Mouse (Mus musculus) cerebellum, postnatal 14 days (tissue): Measurements from ENCODE around the gene Megf8.
"Not testable (repeated sequence)": the region's sequence is repeated elsewhere in the genome, so short reads cannot be mapped to it uniquely, and the experiment has no call there.

ENCODE experiments used
- DNase-seq, 2 experiments: peaks; one replicate each; pipeline ENCODE4 v3.0.0; 2021; ENCODE audit warnings: mixed read lengths in 2 of 2

The Megf8 gene

DNA sequence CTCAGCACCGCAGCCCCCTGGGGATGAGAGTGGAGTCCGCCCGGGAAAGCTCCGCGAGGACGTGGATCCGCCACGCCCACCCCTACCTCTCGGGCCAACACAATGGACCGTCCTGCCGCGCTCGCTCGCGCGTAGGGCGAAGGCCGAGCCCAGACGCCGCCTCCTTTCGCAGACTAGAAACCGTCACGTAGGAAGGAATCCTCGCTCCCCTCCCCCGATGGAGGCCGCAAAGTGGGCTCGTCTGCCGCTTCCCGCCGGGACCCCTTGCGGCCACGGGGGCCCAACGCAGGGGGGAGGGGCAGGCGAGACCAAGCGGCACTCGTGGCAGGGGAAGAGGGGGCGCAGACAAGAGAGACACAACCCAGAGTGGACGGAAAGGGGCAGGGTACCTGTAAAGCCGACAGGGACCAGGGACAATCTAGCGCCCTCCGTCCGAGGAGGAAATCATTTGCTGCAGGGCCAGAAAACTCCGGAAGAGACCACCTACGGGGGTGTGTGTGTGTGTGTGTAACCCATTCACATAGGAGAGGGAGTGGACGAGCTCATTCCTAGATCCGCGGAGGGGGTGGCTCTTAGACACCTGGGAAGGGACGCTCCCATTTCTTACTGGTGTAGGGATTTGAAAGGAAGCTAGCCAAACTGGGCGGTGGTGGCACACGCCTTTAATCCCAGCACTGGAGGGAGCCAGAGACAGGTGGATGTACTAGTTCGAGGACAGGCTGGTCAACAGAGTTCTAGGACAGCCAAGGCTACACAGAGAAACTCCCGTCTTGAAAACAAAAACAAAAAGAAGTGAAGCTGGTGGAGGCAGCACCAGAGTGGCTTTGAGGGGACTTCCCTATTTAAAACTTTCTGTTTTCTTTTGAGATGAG is 19.3 kb upstream of the Megf8 start, which contains the start of gene Pafah1b3:
TSS of gene Pafah1b3 (minus strand) at position 533 of the 872 bp plus-strand sequence.
- peak; percentile 92 to 94 for DNase-seq

DNA sequence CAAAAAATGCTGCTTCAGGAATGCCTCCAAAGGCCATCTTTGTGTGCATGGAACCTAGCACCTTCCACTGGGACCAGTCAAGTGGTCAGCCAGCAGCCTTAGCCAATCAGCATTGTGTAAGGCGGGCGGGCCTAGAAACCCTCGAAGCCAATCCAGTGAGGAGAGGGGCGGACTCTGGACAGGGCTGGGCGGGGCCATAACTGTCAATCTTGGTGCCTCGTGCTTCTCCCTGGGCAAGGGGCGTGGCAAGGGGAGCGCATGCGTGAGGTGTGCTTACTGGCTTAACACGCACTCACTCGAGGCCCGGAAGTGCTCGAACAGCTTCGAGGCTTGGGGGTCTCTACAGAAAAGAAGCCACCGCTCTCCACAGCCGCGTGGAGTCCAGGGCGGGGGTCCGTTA is 15.9 kb upstream of the Megf8 start, which contains the start of gene Prr19:
TSS of gene Prr19 (plus strand) at position 349 of the 400 bp plus-strand sequence.
- peak; percentile 26 to 67 for DNase-seq

GRCm38 (mm10) chr7:25303003-25303684 is 13.8 kb upstream of the Megf8 start:
- DNase-seq = no peak

GRCm38 (mm10) chr7:25303685-25304006 is 13.3 kb upstream of the Megf8 start:
- DNase-seq = no peak

- DNase-seq = no peak
These were observed 11.5 kb upstream of the Megf8 start for GRCm38 (mm10) chr7:25305481-25305880.

DNA sequence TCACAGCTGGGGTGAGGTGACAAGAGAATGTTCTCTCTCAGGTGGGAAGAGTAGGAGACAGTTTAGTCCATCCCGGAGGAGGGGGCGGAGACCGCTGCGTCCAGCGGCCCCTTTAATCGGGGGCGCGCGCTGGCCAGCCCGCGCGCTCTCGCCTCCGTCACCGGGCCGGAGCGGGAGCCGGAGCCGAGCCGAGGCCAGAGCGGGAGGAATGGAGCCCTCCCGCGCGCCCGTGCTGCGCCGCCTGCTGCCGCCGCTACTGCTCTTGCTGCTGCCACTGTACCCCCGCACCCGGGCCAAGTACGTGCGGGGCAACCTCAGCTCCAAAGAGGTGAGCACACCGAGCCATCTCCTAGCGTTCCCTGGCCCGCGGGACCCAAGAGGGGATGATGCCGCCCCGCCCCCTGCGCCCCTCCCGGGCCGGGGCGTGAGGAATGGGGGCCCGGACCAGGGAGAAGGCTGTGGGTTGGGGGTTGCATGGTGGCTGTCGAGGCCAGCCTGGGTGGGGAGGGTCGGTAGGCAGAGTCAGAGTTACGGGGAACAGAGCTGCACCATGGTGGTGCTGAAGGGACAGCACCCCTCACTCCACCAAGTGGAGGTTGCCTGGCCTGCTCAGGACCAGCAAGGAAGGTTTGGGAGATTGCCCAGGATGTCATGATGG is 10.9 kb upstream of the Megf8 start, which contains the start of gene Tmem145:
TSS of gene Tmem145 (plus strand) at position 151 of the 658 bp plus-strand sequence.
- peak; percentile 86 to 88 for DNase-seq

DNA sequence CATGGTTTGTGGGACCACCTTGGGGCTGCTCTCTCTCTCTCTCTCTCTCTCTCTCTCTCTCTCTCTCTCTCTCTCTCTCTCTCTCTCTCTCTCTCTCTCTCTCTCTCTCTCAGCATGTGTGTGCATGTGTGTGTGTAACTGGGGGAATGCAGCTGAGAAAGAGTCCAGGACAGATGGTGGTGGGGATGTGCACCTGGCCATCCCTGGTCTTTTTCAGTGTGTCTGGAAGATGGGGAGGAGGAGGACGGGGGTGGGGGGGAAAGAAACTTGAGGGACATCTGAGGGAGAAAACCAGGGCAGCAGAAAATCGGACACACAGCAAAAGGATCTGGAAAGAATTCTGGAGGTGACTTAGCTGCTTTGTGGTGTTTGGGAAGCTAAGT is 10.4 kb upstream of the Megf8 start:
- no peak for DNase-seq

GRCm38 (mm10) chr7:25308702-25309318 is 8.2 kb upstream of the Megf8 start:
- DNase-seq = no peak

GRCm38 (mm10) chr7:25309425-25309824 is 7.5 kb upstream of the Megf8 start:
- no peak for DNase-seq

DNA sequence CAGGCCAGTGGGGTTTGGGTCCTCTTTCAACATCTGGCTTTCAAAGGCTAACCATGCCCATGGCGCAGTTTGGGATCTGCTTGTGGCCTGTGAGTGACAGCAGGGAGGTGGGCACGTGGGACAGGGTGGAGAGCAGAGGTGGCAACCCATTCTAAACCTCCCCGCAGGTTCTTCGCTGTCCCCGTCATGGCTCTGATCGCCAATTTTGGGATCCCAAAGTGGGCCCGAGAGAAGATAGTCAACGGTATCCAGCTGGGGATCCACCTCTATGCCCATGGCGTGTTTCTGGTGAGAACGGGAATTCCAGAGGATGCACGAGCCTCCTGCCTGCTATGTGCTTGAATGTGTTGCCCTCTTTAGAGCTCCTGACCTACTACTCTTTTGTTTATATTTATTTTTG is 5.8 kb upstream of the Megf8 start:
- no peak for DNase-seq

GRCm38 (mm10) chr7:25313325-25313724 is 3.6 kb upstream of the Megf8 start:
- DNase-seq = no peak

GRCm38 (mm10) chr7:25314606-25315305 is 2.2 kb upstream of the Megf8 start:
- peak in 1 of 2 experiments; percentile 43 for DNase-seq

GRCm38 (mm10) chr7:25315306-25316041 is 1.5 kb upstream of the Megf8 start:
- DNase-seq = peak; percentile 59 to 71

GRCm38 (mm10) chr7:25317446-25317999 is 559 bp downstream of the Megf8 start:
- DNase-seq = peak; percentile 59 to 62

- no peak for DNase-seq
These were observed 5.1 kb downstream of the Megf8 start for GRCm38 (mm10) chr7:25322058-25322484.

DNA sequence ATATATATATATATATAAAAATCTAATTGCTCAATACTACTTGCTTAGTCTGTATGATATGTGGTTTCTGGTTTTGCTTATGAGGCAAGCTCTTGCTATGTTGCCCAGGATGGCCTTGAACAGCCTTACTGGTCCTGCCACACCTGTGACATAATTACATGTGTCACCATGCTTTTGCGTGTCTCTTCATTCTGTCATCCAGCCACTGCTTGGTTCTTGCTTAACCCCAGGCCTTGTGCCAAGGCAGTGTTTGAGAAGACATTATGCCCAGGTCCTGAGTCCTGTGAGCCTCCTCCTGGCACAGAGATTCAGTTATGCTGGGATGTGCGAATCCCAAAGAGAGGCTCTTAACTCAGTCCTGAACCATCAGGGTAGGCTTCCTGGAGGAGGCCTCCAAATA is 6.3 kb downstream of the Megf8 start:
- DNase-seq = no peak

GRCm38 (mm10) chr7:25325431-25325830 is 8.5 kb downstream of the Megf8 start:
- DNase-seq = not testable (repeated sequence)

DNA sequence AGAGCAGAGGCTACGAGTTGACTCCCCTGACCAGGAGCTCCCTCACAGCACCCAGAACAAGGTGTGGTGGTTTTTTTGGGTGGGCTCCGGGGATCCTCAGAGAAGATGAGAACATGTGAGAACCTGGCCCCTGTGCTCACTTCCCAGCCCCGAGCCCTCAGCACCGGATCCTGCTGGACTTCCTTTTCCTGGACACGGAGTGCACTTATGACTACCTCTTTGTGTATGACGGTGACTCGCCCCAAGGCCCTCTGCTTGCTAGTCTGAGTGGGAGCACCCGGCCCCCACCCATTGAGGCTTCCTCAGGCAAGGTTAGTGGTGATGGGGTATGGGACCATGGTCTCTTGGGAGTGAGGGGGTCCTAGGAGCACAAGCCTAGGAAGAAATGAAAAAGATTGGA is 9.3 kb downstream of the Megf8 start:
- DNase-seq = no peak

DNA sequence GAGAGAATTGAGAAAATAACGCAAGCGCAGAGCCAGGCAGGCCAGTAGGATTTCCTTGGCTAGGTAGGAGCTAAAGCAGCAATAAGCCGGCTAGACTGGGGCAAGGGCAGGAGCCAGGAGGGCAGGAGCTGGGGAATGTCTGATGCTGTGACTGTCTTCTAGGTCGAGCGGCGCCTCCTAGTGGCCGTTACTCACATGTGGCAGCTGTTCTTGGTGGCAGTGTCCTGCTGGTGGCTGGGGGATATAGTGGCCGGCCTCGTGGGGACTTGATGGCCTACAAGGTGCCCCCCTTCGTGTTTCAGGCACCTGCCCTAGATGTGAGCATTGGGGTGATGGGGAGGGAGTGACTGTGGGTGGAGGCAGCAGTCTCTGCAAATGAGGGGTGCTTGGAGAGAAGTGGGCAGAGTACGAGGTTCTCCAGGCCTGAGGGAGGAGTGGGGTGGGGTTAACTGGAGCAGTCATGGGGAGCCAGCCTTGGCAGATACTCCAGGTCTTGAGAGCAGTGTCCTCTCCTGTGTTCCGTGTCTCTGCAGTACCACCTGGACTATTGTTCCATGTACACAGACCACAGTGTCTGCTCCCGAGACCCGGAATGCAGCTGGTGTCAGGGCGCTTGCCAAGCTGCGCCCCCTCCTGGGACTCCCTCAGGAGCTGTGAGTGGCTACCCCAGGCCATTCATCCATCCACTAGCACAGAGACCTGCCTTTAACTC is 16.8 kb downstream of the Megf8 start:
- DNase-seq = peak; percentile 72 to 88

GRCm38 (mm10) chr7:25334472-25334871 is 17.5 kb downstream of the Megf8 start:
- no peak for DNase-seq
